Mouse (Mus musculus) CD4-positive, CD25-positive, alpha-beta regulatory T cell, adult 2 months (primary cell): Measurements from ENCODE around the gene Pxdc1.

ENCODE experiments used
- DNase-seq: peaks from one replicate; pipeline ENCODE4 v3.0.0-alpha.2; 2012; ENCODE audit warnings: low read depth, low spot score

The Pxdc1 gene

GRCm38 (mm10) chr13:34653391-34653790 is at the start of gene Pxdc1:
Gene Pxdc1, minus strand, starts transcription at chr13:34653486.
- no peak for DNase-seq

- DNase-seq: no peak
Observed at GRCm38 (mm10) chr13:34700630-34701029, 47.3 kb upstream of the Pxdc1 start.

- DNase-seq: no peak
Observed at GRCm38 (mm10) chr13:34700091-34700490, 46.8 kb upstream of the Pxdc1 start.

- no peak for DNase-seq
Observed at GRCm38 (mm10) chr13:34696734-34697332, 43.5 kb upstream of the Pxdc1 start.

- no peak for DNase-seq
Observed at GRCm38 (mm10) chr13:34693111-34693510, 39.8 kb upstream of the Pxdc1 start.

GRCm38 (mm10) chr13:34691049-34691448 is 37.8 kb upstream of the Pxdc1 start:
- no peak for DNase-seq

GRCm38 (mm10) chr13:34685008-34685765 is 31.9 kb upstream of the Pxdc1 start:
- DNase-seq: no peak

DNA sequence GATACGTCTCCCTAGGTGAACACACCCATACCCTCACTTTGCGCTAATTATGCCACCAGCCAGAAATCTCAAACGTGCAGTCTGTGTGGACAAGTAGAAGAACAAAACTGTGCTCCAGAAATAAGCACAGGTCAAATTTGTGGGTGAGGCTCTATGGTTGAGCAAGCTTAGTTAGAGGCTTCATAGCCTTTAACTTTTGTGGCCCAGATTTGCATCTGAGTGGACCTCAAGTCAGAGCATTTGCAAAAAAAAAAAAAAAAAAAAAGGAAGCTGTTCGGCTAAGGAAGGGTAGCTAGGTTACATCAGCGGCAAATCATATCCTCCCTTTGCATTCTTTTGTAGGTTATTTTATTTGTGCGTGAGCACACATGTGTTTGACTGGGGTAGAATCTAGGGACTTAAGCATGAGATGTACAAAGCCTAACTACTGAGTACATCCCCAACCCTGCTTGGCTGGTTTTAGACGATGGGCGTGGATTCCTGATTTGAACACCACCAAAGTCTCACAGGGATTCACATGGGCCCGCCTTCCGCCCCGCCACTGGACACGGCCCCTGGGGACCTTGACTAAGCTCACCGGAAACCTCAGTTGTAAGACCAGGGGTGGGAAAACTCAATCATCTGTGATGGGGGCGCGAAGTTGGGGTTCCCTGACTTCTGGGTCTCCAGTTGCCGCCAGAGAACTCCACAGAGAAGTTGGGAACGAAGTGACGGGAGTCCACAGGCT is 30.6 kb upstream of the Pxdc1 start:
- no peak for DNase-seq

- DNase-seq: no peak
Observed at GRCm38 (mm10) chr13:34683270-34683669, 30.0 kb upstream of the Pxdc1 start.

DNA sequence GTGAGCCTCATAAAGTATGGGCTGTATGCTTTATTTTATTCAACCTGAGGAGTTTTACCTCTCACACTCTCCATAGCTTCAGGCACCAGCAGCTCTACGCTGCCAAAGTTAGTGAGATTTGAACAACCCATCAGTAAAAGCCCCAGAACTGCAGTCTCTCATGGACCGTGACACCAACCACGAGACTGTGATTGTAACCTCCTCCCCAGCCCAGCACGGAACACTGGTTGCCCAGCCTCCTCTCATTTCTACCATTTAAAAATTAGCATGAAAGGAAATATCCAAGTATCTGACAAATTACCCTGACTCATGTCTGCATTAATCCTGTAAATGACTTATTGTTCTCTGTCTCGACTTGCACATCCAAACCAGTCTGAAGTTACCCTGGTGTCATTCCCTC is 23.2 kb upstream of the Pxdc1 start:
- no peak for DNase-seq

DNA sequence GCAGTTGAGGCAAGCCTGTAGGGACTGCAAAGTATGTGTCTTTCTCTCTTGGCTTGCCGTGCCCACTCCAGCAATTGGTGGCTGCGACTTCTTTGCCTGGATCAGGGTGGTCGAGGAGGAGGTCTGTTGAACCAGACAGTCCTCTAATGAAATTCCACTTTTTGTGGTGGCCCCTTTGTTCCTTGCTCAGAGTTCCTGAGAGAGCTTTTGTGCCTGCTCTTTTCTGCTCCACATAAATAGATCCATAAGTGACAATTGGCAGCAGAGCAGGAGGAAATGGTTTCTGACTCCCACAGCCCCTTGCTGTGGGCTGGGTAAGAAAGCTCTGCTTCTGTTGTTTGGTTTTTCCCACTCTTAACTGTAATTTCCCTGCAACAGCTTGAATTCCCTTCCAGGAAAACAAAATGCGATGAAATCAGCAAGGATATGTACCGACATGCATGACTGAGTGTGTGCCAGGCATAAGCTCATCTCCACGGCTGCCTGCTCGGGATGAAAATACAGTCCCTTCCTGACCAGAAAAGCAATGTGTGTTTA is 22.6 kb upstream of the Pxdc1 start:
- no peak for DNase-seq

DNA sequence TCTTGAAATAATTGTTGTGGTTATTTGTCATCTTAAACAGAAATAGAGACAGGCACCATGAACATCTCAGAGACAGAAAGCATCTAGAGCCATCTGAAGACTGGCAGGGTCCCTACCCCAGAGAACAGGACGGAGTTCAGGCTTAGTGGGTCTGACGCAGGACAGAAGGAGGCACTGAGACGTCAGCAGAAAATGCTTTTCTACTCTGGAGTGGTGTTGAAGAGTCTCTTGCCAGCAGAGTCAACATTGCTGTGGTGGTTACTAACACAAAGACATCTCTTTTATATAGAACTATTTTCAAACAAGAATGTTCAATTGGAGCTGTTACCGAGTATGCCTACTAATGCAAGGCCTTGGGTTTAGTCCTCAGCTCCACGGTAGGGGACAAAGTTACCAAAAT is 20.1 kb upstream of the Pxdc1 start:
- no peak for DNase-seq

DNA sequence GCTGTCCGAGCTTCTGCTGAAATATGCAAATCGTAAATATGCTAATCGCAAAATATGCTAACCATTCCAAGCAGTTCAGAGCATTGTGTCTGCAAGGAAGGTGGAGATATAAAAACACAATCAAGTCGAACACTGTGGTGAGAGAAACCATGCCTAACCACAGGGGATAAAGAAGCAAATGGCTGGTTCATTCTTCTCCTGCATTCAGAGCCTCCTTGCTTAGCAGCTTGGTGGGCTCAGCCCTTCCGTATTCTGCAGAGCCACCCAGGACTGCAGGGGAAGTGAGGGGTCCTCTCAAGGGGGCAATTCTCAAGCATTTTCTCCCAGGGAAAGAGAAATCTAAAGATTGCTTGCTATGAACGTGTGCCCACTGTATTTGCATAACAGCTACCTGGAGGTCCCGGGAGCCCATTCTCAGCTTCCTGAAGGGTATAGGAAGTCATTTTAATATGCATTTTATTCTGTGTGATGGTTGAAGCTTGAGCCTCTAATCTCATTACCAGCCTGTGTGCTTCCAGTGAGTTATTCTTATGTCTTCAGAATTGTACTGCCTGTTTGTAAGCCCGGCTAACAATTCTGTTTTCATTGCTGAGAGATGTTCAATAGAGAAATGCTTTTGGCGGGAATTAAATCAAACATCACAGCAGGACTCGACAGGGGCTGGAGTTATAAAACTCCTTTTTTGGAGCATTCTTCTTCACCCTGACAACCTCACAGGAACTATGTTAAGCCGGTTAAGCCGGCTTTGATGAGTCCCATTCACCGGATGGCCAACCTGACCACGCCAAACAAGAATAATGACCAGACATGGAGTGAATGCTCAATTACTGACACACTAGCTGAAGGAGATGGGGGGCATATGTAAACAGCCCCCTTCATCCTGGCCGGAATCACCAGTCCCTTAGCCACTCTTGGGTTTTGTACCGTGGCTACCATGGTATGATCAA is 16.9 kb upstream of the Pxdc1 start:
- no peak for DNase-seq

- DNase-seq: no peak
Observed at GRCm38 (mm10) chr13:34667197-34667596, 13.9 kb upstream of the Pxdc1 start.

- DNase-seq: no peak
Observed at GRCm38 (mm10) chr13:34665074-34665473, 11.8 kb upstream of the Pxdc1 start.

DNA sequence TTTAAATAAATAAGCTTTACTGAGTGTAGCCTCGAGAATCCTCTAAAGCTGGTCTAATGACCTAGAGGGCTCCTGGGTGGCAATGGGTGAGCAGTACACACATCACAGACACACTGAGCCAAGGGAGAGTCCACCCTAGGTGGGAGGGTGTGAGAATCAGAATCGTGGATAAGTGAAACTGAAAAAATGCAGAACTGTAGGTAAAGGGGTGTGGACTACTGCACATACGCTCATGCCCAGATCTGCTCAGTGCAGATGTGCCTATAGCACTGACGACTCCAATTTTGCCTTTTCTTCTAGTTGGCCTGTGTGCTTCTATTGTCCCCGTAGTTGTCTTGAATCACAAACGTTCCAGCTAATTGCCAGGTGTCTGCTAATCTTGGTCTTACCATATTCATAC is 10.5 kb upstream of the Pxdc1 start:
- DNase-seq: no peak

DNA sequence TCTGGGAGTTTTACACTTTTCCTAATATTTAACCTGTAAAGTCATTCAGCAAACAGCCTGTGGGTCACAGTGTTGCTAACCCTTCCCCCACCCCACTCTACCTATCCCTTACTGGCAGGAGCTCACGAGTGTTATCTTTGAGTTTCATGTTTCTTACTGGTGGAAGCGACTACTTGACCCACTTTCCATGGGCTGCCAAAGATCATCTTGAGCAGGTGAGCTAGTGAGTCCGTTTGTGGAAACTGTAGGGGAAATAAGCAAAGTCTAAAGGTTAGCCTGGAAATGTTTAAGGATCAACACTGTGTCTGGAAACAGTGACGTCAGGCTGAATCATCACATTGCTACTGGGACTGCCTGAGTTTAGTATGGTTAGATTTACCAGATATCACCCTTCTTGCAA is 6.2 kb upstream of the Pxdc1 start:
- no peak for DNase-seq

DNA sequence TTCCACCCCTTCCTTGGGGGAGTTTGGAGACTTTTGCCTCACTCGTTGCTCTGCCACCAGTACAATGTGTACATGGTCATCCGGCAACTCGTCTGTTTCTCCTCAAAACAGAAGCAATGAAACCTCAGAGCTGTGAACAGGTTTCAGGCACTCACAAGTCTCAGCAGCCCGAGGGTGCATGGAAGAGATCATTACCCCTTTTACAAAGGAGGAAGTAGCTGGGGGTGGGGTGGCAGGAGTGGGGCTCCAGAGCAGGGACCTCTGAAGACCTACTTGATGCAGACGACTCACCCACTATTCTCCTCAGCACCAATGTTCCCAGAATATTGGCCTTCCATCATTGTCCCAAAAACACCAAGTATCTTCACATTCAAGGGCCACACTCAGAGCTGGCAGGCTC is 3.1 kb upstream of the Pxdc1 start:
- DNase-seq: no peak

DNA sequence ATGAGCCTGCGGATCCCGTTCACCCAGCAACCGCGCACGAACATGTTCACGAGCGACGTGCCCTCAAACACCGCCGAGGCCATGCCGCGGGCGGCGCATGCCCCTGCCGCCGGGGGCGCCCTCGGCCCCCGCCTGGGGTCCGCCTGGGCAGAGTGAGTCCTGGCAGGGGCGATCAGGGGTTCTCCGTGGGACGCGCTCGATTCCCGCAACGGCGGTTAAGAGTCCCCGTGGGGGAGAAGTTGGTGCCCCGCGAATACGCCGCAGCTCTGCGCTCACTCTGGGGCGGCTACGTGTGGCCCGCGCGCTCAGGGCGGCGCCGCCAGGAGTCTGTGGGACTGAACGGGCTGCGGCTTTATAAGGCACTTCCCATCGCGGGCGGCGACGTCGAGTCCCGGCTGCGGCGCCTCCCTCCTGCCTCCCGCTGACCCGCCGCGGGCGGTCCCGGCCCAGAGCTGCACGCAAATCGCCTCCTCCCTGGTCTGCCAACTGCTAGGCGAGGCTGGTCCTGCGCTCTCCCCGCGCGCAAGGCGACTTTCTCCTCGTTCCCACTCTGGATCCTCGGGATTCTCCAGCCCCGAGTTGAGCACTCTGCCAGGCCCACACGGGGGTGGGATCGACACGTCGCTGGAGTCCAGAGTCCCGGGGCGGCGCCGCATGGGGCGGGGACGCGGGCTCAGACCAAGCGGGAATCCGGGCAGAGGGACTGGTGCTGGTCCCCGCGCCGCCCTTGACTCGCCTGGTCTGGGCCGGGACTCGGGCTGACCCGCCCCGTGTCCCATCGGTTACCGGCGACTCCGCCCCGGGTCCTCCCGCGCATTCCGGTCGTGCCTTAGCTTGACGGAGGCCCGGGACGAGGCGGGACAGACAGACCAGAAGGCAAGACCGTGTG is 689 bp downstream of the Pxdc1 start:
- DNase-seq: peak; percentile 10

- DNase-seq: no peak
Observed at GRCm38 (mm10) chr13:34652016-34652352, 1.3 kb downstream of the Pxdc1 start.
